Mouse (Mus musculus) ES-Bruce4 (cell line): ENCODE data around the gene Rhbdd1. TPM values are rescaled to one million over a fixed set of nuclear protein-coding genes. Genes with fewer than 3 reads are reported as not detected.
A peak's percentile ranks its signal among the peaks of the same experiment; 100 is the strongest.

Experiments used
- H3K27ac ChIP-seq: 2 replicates; pipeline ENCODE4 v1.5.1; 2012; ENCODE audit warnings: low read length, inconsistent platforms; ENCODE audit not compliant: insufficient read depth
- H3K27me3 ChIP-seq: 2 replicates; pipeline ENCODE4 v1.6.1; 2012; ENCODE audit warnings: mild to moderate bottlenecking, low read length, inconsistent platforms; ENCODE audit not compliant: control insufficient read depth, poor library complexity, insufficient read depth, severe bottlenecking
- H3K36me3 ChIP-seq: 2 replicates; pipeline ENCODE4 v1.6.1; 2012; ENCODE audit warnings: inconsistent platforms, mild to moderate bottlenecking, low read length, moderate library complexity; ENCODE audit not compliant: control insufficient read depth, poor library complexity, insufficient read depth, severe bottlenecking
- H3K4me1 ChIP-seq: one replicate; pipeline ENCODE4 v1.8.1; 2011; ENCODE audit warnings: low read length; ENCODE audit not compliant: control insufficient read depth, insufficient read depth
- H3K4me3 ChIP-seq: 2 replicates; pipeline ENCODE4 v1.5.1; 2011; ENCODE audit warnings: low read depth, mild to moderate bottlenecking, low read length
- H3K9ac ChIP-seq: 2 replicates; pipeline ENCODE4 v1.6.1; 2012; ENCODE audit warnings: low read depth, mild to moderate bottlenecking, inconsistent platforms; ENCODE audit not compliant: poor library complexity, severe bottlenecking
- H3K9me3 ChIP-seq: replicated peaks from 2 replicates; pipeline ENCODE4 v1.6.1; 2012; ENCODE audit warnings: mild to moderate bottlenecking, low read length, inconsistent platforms; ENCODE audit not compliant: control insufficient read depth, poor library complexity, insufficient read depth, severe bottlenecking
- CTCF ChIP-seq: IDR thresholded peaks from one replicate; pipeline ENCODE4 v1.8.1; 2011; ENCODE audit warnings: low read depth, low read length
- EP300 ChIP-seq: IDR thresholded peaks from 2 replicates; pipeline ENCODE4 v1.6.1; 2011; ENCODE audit warnings: low read depth, low read length; ENCODE audit not compliant: insufficient read depth
- POLR2A ChIP-seq: IDR thresholded peaks from one replicate; pipeline ENCODE4 v1.8.1; 2011; ENCODE audit warnings: low read length; ENCODE audit not compliant: insufficient read depth
- polyA plus RNA-seq: library from polyadenylated mRNA; stranded (reverse); fragments of >200 nt; gene quantifications from 2 replicates; pipeline ENCODE4 v1.2.4, GENCODE M21; 2011; ENCODE audit warnings: low read depth; ENCODE audit not compliant: missing spikeins, insufficient read depth, insufficient read length

The Rhbdd1 gene
- polyA plus RNA-seq, 1 experiment, result 21.4 TPM

DNA sequence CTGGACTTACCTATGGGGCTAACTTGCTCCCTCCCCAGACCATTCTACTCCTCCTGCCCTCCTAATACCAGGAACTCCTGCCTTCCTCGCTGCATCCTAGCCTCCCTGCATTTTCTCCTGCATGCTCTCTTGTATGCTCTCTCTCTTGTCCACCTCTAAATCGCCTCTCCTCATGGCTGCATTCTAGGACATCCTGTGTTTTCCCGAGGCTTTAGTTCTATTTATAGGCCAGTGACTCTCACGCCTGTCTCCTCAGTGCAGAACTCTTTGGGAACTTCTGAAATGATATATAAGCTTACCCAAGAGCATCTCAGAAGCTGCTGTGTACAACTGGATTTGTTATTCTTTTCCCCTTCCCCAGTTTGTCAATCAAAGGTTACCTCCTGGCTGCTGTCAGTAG is 95.8 kb downstream of the Rhbdd1 start:
- no peaks in the 10 kb centered on the region for H3K36me3 ChIP-seq
- no peaks in the 10 kb centered on the region for H3K9me3 ChIP-seq
- no peaks in the 10 kb centered on the region for H3K4me1 ChIP-seq
- no peak overlapping the region for H3K4me3 ChIP-seq
- TF ChIP-seq POLR2A, result no peak
- no peak overlapping the region for H3K9ac ChIP-seq
- H3K27ac ChIP-seq, result no peak overlapping the region
- H3K27me3 ChIP-seq, result no peaks in the 10 kb centered on the region; the same call in 1 of the 2 replicates

DNA sequence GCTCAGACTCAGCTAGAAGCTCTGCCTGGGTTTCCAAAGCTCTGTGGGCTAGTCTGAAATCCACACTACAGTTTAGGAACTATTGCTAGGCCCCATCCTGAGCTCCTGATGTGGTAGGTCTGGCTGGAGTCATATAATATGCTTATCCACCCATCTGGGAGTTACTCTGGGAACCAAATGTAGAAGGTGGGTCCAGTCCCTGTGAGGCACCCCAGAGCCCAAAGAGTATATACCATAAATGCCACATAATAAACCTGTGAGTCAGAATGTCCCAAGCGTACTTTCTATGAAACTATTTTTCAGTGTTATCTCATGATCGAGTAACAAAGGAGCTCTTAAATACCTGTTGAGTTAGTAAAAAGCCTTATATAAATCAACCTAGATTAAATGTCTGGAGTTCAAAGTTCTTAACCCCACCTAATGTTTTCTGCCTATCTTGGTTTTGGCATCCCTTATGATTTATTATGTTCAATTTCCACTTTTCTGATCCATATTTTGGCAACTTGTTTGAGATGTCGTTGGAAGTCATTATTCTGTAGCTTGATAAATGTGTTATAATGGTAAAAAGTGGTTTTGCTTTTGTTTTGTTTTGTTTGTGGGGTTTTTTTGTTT is 98.3 kb downstream of the Rhbdd1 start:
- no peaks in the 10 kb centered on the region for H3K36me3 ChIP-seq
- H3K27ac ChIP-seq, result no peak overlapping the region
- H3K9me3 ChIP-seq, result no peaks in the 10 kb centered on the region
- TF ChIP-seq POLR2A (no peak), CTCF (no peak), EP300 (no peak)
- no peaks in the 10 kb centered on the region for H3K4me1 ChIP-seq
- H3K27me3 ChIP-seq, result no peaks in the 10 kb centered on the region; the same call in 1 of the 2 replicates
- no peak overlapping the region for H3K9ac ChIP-seq
- no peak overlapping the region for H3K4me3 ChIP-seq

DNA sequence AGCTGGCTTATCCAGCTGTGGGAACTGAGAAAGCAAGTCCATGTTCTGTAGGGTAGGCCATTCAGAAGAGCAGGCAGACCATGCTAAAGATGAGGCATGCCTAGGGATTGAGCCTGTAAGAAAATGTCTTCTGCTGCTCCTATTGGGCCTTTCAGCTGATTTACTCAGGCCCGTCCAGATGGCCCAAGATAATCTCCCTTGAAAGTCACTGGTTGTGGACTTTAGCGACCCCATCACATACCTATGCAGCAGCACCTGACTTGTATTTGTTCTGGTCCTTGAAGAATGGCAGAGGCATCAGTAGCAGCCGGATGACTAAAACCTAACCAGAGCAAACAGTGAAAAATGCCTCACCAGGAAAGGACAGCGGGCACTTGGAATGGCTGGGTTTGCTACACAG is 99.4 kb downstream of the Rhbdd1 start:
- no peak for TF ChIP-seq CTCF
- TF ChIP-seq EP300, result no peak
- no peak for TF ChIP-seq POLR2A
- no peak overlapping the region for H3K4me3 ChIP-seq
- H3K36me3 ChIP-seq, result no peaks in the 10 kb centered on the region
- H3K4me1 ChIP-seq, result no peaks in the 10 kb centered on the region
- no peaks in the 10 kb centered on the region for H3K9me3 ChIP-seq
- no peak overlapping the region for H3K9ac ChIP-seq
- no peaks in the 10 kb centered on the region; the same call in 1 of the 2 replicates for H3K27me3 ChIP-seq
- H3K27ac ChIP-seq, result no peak overlapping the region

DNA sequence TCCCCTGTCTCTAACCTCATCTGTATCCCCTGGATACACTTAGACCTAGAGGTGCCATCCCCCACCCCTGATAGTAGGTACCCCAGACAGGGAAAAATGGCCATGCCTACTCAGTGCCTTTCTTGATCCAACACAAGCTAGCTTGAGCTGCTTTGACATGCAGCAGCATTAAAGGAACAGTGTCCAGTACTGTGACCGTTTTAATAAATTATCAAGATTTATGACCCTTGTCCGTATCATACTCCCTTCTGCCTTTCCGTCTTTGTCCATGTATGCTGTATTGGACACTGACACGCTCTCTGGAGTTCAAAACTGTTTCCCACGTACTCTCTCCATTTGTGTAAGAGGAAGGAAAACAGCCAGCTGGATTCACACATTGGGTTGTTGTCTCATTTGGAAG is 111.5 kb downstream of the Rhbdd1 start:
- Histone ChIP-seq H3K36me3 (no peaks in the 10 kb centered on the region), H3K4me3 (no peak overlapping the region), H3K9ac (no peak overlapping the region), H3K27ac (no peak overlapping the region), H3K27me3 (no peaks in the 10 kb centered on the region), H3K4me1 (no peaks in the 10 kb centered on the region), H3K9me3 (no peaks in the 10 kb centered on the region)
- TF ChIP-seq POLR2A (no peak), EP300 (no peak), CTCF (no peak)

DNA sequence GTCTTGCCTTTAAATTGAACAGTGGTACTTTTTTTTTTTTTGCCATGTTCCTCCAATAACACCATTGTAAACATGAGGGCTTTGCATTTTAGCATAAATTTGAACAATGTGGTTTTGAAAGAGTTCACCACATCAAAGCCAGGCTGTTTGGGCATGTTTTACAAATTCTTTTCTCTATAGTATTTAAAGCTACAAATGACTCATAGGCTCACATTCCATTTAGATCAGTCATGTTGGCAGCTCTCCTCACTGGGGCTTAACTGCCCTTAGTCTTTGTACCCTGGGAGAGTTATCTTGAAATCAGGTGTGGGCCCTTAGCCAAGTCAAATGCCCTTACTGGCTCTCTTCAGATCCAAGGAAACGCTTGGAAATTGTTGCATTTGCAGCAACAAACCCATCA is 112.8 kb downstream of the Rhbdd1 start:
- no peak for TF ChIP-seq POLR2A
- TF ChIP-seq CTCF, result no peak
- no peak for TF ChIP-seq EP300
- Histone ChIP-seq H3K4me1 (no peaks in the 10 kb centered on the region), H3K4me3 (no peak overlapping the region), H3K27ac (no peak overlapping the region), H3K36me3 (no peaks in the 10 kb centered on the region), H3K9me3 (no peaks in the 10 kb centered on the region), H3K27me3 (no peaks in the 10 kb centered on the region), H3K9ac (no peak overlapping the region)

DNA sequence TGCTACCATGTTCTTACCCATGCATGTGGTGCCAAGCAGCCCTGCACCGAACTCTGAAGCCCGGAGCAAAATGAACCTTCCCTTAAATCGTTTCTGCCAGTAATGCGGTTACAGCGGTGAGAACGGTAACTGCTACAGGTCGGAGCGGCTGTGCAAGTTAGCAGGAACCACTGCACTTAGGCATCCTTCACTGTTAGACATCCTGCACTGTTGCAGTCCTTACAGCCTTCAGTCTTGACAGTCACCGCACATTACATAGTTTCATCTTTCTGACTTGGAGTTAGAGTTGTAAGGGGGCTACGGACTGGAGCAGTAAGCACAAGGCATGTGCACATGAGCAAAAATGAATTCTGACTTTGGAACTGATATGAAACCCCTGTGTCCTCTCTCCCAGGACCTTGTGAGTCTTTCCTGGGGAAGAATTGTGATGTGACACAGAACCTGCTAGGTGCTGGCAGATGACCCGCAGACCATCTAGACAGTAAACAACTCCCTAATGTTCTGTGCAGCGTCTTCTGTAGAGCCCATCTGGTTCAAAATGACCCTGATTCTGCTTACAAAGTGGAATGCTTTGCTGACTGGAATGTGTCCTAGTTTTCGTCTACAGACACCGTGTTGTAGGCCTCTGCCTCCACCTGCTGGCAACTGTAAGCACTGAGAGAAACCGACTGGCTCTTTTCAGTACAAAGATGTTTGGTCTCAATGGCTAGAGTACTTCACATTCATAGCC is 116.8 kb downstream of the Rhbdd1 start:
- Histone ChIP-seq H3K9ac (no peak overlapping the region), H3K9me3 (no peaks in the 10 kb centered on the region), H3K4me1 (no peaks in the 10 kb centered on the region), H3K36me3 (no peaks in the 10 kb centered on the region), H3K27ac (no peak overlapping the region), H3K4me3 (no peak overlapping the region), H3K27me3 (no peaks in the 10 kb centered on the region)
- no peak for TF ChIP-seq POLR2A
- no peak for TF ChIP-seq EP300
- TF ChIP-seq CTCF, result peak; percentile 39
